ENCODE assay signal across 21 mouse cellular contexts in the genomic region with DNA sequence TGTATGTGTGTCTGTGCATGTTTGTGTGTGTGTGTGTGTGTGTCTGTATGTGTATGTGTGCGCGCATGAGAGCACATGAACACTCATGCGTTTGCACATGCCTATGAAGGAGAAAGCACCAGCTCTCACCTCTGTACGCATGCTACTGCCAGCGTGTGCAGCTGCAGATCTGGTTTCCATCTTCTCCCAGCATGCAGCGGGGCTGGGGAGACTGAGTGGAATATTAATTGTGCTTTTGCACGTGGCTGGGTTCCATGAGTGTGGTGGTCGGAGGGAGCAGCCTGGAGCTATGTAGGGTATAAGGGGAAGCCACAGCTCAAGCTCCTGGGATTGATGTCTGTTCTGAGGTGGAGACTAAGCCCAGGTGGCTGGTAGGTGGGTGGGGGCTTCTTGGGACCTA. TPM values are rescaled to one million over a fixed set of nuclear protein-coding genes. Genes with fewer than 3 reads are reported as not detected.
A peak's percentile ranks its signal among the peaks of the same experiment; 100 is the strongest.
DNase-seq lines count a peak whose midpoint lies in the region; ATAC-seq and TF ChIP-seq lines count a peak whose summit lies in the region.
"Had no signal": no experiment of that assay in that cellular context is flagged by ENCODE, and none has a peak within 500 bp of the region (broad histone marks: within the 10 kb centered on the region; RNA-seq: fewer than 3 reads in every experiment).

No protein-coding gene starts in this region.

- no peak overlapping the region for H3K9ac ChIP-seq in forebrain, embryonic 13.5 days
- H3K9ac ChIP-seq in neural tube, embryonic 14.5 days (replicated peaks; ENCODE audit: low read depth, low read length) = no peak overlapping the region
- H3K9ac ChIP-seq in neural tube, embryonic 15.5 days (replicated peaks) = no peak overlapping the region
- no peak overlapping the region for H3K9ac ChIP-seq in hindbrain, embryonic 13.5 days
- H3K9ac ChIP-seq in midbrain, postnatal 0 days (replicated peaks; ENCODE audit: low read length, poor library complexity, severe bottlenecking) = no peak overlapping the region
- H3K9ac ChIP-seq: heart, embryonic 13.5 days; liver, embryonic 14.5 days; lung, embryonic 15.5 days; stomach, embryonic 15.5 days had no signal

- H3K27ac ChIP-seq in forebrain, embryonic 13.5 days = no peak overlapping the region; the same call in 1 of the 2 replicates
- no peak overlapping the region for H3K27ac ChIP-seq in forebrain, embryonic 10.5 days
- H3K27ac ChIP-seq in neural tube, embryonic 14.5 days (ENCODE audit: low read depth, low read length) = no peak overlapping the region
- no peak overlapping the region for H3K27ac ChIP-seq in neural tube, embryonic 15.5 days (replicated peaks)
- no peak overlapping the region for H3K27ac ChIP-seq in hindbrain, embryonic 13.5 days
- no peak overlapping the region for H3K27ac ChIP-seq in midbrain, postnatal 0 days (ENCODE audit: low read depth, low read length)
- H3K27ac ChIP-seq: heart, embryonic 13.5 days; liver, embryonic 14.5 days had no signal

- no peaks in the 10 kb centered on the region for H3K36me3 ChIP-seq in forebrain, embryonic 13.5 days (ENCODE audit: poor library complexity, severe bottlenecking)
- H3K36me3 ChIP-seq in forebrain, embryonic 10.5 days (replicated peaks) = no peaks in the 10 kb centered on the region
- no peaks in the 10 kb centered on the region for H3K36me3 ChIP-seq in neural tube, embryonic 14.5 days (ENCODE audit: control insufficient read depth, insufficient read depth, low read length)
- H3K36me3 ChIP-seq in neural tube, embryonic 15.5 days = no peaks in the 10 kb centered on the region
- H3K36me3 ChIP-seq in hindbrain, embryonic 13.5 days = no peaks in the 10 kb centered on the region
- H3K36me3 ChIP-seq in midbrain, postnatal 0 days (ENCODE audit: insufficient read depth, low read length) = no peaks in the 10 kb centered on the region
- H3K36me3 ChIP-seq: G1E; heart, embryonic 13.5 days; lung, embryonic 15.5 days; stomach, embryonic 15.5 days had no signal

- no peak overlapping the region for H3K4me3 ChIP-seq in forebrain, embryonic 13.5 days
- H3K4me3 ChIP-seq in forebrain, embryonic 10.5 days = no peak overlapping the region
- H3K4me3 ChIP-seq in neural tube, embryonic 14.5 days (ENCODE audit: low read depth, low read length) = no peak overlapping the region
- H3K4me3 ChIP-seq in neural tube, embryonic 15.5 days (replicated peaks) = no peak overlapping the region
- no peak overlapping the region for H3K4me3 ChIP-seq in hindbrain, embryonic 13.5 days
- no peak overlapping the region for H3K4me3 ChIP-seq in midbrain, postnatal 0 days (ENCODE audit: low read depth, low read length)
- H3K4me3 ChIP-seq: heart, embryonic 13.5 days; lung, embryonic 15.5 days; stomach, embryonic 15.5 days had no signal

- H3K4me2 ChIP-seq in forebrain, embryonic 13.5 days = no peak overlapping the region
- H3K4me2 ChIP-seq in neural tube, embryonic 14.5 days (ENCODE audit: low read depth, low read length) = no peak overlapping the region
- H3K4me2 ChIP-seq in neural tube, embryonic 15.5 days = no peak overlapping the region
- H3K4me2 ChIP-seq in hindbrain, embryonic 13.5 days = no peak overlapping the region
- no peak overlapping the region for H3K4me2 ChIP-seq in midbrain, postnatal 0 days (ENCODE audit: low read depth, low read length, poor library complexity, severe bottlenecking)
- H3K4me2 ChIP-seq: heart, embryonic 13.5 days; lung, embryonic 15.5 days; stomach, embryonic 15.5 days had no signal

- WGBS in forebrain, embryonic 13.5 days = 69% methylated on average over 8 of the region's 8 CpGs
- WGBS in forebrain, embryonic 10.5 days = 91% methylated on average over 8 of the region's 8 CpGs
- WGBS in neural tube, embryonic 14.5 days = 62% methylated on average over 8 of the region's 8 CpGs
- 60% methylated on average over 8 of the region's 8 CpGs for WGBS in neural tube, embryonic 15.5 days
- 53% methylated on average over 8 of the region's 8 CpGs for WGBS in hindbrain, embryonic 13.5 days
- WGBS in midbrain, postnatal 0 days = 51% methylated on average over 8 of the region's 8 CpGs

- no peak for TF ChIP-seq CTCF in midbrain, postnatal 0 days (IDR thresholded peaks at IDR 0.05)

- DNase-seq in forebrain, embryonic 10.5 days (ENCODE audit: extremely low spot score, low spot score) = no peak
- DNase-seq in midbrain, postnatal 0 days (ENCODE audit: low spot score) = peak; percentile 27
- DNase-seq in right cerebral cortex, postnatal 14 days = no peak
- no peak for DNase-seq in adrenal gland, postnatal 4 days (ENCODE audit: low spot score in 2 of 2)
- DNase-seq: adrenal gland, postnatal 10 days; cerebellum, adult 18-20 months; cerebellum, postnatal 25 days; embryo, embryonic 11 days; lung, postnatal 4 days; right cerebral cortex, postnatal 25 days; thymus, adult 2 months had no signal

- no peaks in the 10 kb centered on the region for H3K4me1 ChIP-seq in forebrain, embryonic 13.5 days
- H3K4me1 ChIP-seq in forebrain, embryonic 10.5 days = no peaks in the 10 kb centered on the region
- H3K4me1 ChIP-seq in neural tube, embryonic 14.5 days (ENCODE audit: control insufficient read depth, insufficient read depth, low read length) = no peaks in the 10 kb centered on the region
- H3K4me1 ChIP-seq in neural tube, embryonic 15.5 days = no peaks in the 10 kb centered on the region
- peaks cover 7% of the 10 kb centered on the region; the same call in 1 of the 2 replicates for H3K4me1 ChIP-seq in hindbrain, embryonic 13.5 days (replicated peaks)
- no peaks in the 10 kb centered on the region for H3K4me1 ChIP-seq in midbrain, postnatal 0 days (ENCODE audit: insufficient read depth, low read length)

- no peaks in the 10 kb centered on the region for H3K9me3 ChIP-seq in forebrain, embryonic 13.5 days (replicated peaks)
- H3K9me3 ChIP-seq in forebrain, embryonic 10.5 days = no peaks in the 10 kb centered on the region
- no peaks in the 10 kb centered on the region for H3K9me3 ChIP-seq in neural tube, embryonic 14.5 days (ENCODE audit: control insufficient read depth, low read length)
- no peaks in the 10 kb centered on the region for H3K9me3 ChIP-seq in neural tube, embryonic 15.5 days (replicated peaks)
- no peaks in the 10 kb centered on the region for H3K9me3 ChIP-seq in hindbrain, embryonic 13.5 days
- H3K9me3 ChIP-seq in midbrain, postnatal 0 days (ENCODE audit: low read length) = no peaks in the 10 kb centered on the region
- H3K9me3 ChIP-seq: G1E; heart, embryonic 13.5 days; lung, embryonic 15.5 days; stomach, embryonic 15.5 days had no signal

- peak; percentile 59 for ATAC-seq in forebrain, embryonic 13.5 days
- 0 out of 2 replicates have a peak, but pooled peaks have one; percentile 49 for ATAC-seq in neural tube, embryonic 14.5 days (ENCODE audit: low read depth)
- no peak for ATAC-seq in neural tube, embryonic 15.5 days (ENCODE audit: low FRiP score)
- peak; percentile 71 for ATAC-seq in hindbrain, embryonic 13.5 days (ENCODE audit: low FRiP score)
- peak; percentile 54; the same call in 1 of the 2 replicates for ATAC-seq in midbrain, postnatal 0 days (ENCODE audit: low FRiP score)
- ATAC-seq: activated CD4-positive, CD25-positive, alpha-beta regulatory T cell, adult 4 months had no signal

- peaks cover 6% of the 10 kb centered on the region; the same call in 1 of the 2 replicates for H3K27me3 ChIP-seq in forebrain, embryonic 13.5 days
- H3K27me3 ChIP-seq in forebrain, embryonic 10.5 days (ENCODE audit: poor library complexity, severe bottlenecking) = peaks cover 25% of the 10 kb centered on the region
- no peaks in the 10 kb centered on the region for H3K27me3 ChIP-seq in neural tube, embryonic 14.5 days (ENCODE audit: control insufficient read depth, insufficient read depth, low read length)
- no peaks in the 10 kb centered on the region for H3K27me3 ChIP-seq in neural tube, embryonic 15.5 days (replicated peaks)
- H3K27me3 ChIP-seq in hindbrain, embryonic 13.5 days = peaks cover 11% of the 10 kb centered on the region
- no peaks in the 10 kb centered on the region for H3K27me3 ChIP-seq in midbrain, postnatal 0 days (ENCODE audit: insufficient read depth, low read length)
- H3K27me3 ChIP-seq: lung, embryonic 15.5 days; stomach, embryonic 15.5 days had no signal

RNA-seq across cellular contexts. Expression of a gene that starts 6.3 kb away (rescaled TPM):
- polyA plus RNA-seq in forebrain, embryonic 13.5 days (2015; fragmentation: Nextera tagmentation; extraction: Ambion mirVana) = 0.52 and 0.71 TPM in 2 replicates
- polyA plus RNA-seq in forebrain, embryonic 10.5 days (2016; fragmentation: Nextera tagmentation; extraction: Ambion mirVana) = 0.73 and 0.86 TPM in 2 replicates
- polyA plus RNA-seq in neural tube, embryonic 14.5 days (2014; fragmentation: Nextera tagmentation; extraction: Ambion mirVana) = 1.2 and 4.5 TPM in 2 replicates
- polyA plus RNA-seq in neural tube, embryonic 15.5 days (2015; fragmentation: Nextera tagmentation; extraction: Ambion mirVana) = 3.4 and 5.2 TPM in 2 replicates
- 1.3 and 2.4 TPM in 2 replicates for polyA plus RNA-seq in hindbrain, embryonic 13.5 days (2015; fragmentation: Nextera tagmentation; extraction: Ambion mirVana)
- 3.2 TPM in 2 replicates for total RNA-seq in midbrain, postnatal 0 days (2014; rRNA removed)
- 2.7 and 3.8 TPM in 2 replicates for polyA plus RNA-seq in midbrain, postnatal 0 days (2015; fragmentation: Nextera tagmentation; extraction: Ambion mirVana)
- 10 to 100 TPM; 20.0 to 22.7 TPM for total RNA-seq in adrenal gland, postnatal 4 days (2021)

RNA-seq across cellular contexts. Expression of a gene that starts 54.9 kb away (rescaled TPM):
- 18.5 and 23.1 TPM in 2 replicates for polyA plus RNA-seq in forebrain, embryonic 13.5 days (2015; fragmentation: Nextera tagmentation; extraction: Ambion mirVana)
- polyA plus RNA-seq in forebrain, embryonic 10.5 days (2016; fragmentation: Nextera tagmentation; extraction: Ambion mirVana) = 35.1 and 39.1 TPM in 2 replicates
- polyA plus RNA-seq in neural tube, embryonic 14.5 days (2014; fragmentation: Nextera tagmentation; extraction: Ambion mirVana) = 36.7 and 51.1 TPM in 2 replicates
- polyA plus RNA-seq in neural tube, embryonic 15.5 days (2015; fragmentation: Nextera tagmentation; extraction: Ambion mirVana) = 34.8 and 45.9 TPM in 2 replicates
- 25.0 and 26.0 TPM in 2 replicates for polyA plus RNA-seq in hindbrain, embryonic 13.5 days (2015; fragmentation: Nextera tagmentation; extraction: Ambion mirVana)
- 99.8 and 144 TPM in 2 replicates for total RNA-seq in midbrain, postnatal 0 days (2014; rRNA removed)
- 35.1 and 36.6 TPM in 2 replicates for polyA plus RNA-seq in midbrain, postnatal 0 days (2015; fragmentation: Nextera tagmentation; extraction: Ambion mirVana)
- 10 to 100 TPM; 91.3 to 98.4 TPM for total RNA-seq in adrenal gland, postnatal 4 days (2021)
